Mouse (Mus musculus) liver, embryonic 11.5 days (tissue): ENCODE measurements around the gene Htra3. TPM values are rescaled to one million over a fixed set of nuclear protein-coding genes. Genes with fewer than 3 reads are reported as not detected.

Source experiments
- ATAC-seq: fragments of 200-750 bp; cut with Nextera tagmentation; replicated peaks from 2 replicates; pipeline ENCODE4 v1.8.0; 2017; ENCODE audit warnings: moderate number of reproducible peaks, mild to moderate bottlenecking, moderate TSS enrichment, moderate library complexity; ENCODE audit not compliant: low FRiP score
- DNase-seq: peaks from one replicate; pipeline ENCODE4 v3.0.0-alpha.2; 2017; ENCODE audit warnings: low spot score
- H3K27ac ChIP-seq: fragments of 300-500 bp; sonication (generic); 2 replicates; pipeline ENCODE4 v1.5.1; 2014; ENCODE audit warnings: mild to moderate bottlenecking, low read depth, low read length, control low read depth
- H3K27me3 ChIP-seq: fragments of 300-500 bp; sonication (generic); replicated peaks from 2 replicates; pipeline ENCODE4 v1.6.1; 2014; ENCODE audit warnings: low read length, mixed read lengths; ENCODE audit not compliant: control insufficient read depth, insufficient read depth
- H3K36me3 ChIP-seq: fragments of 300-500 bp; sonication (generic); 2 replicates; pipeline ENCODE4 v1.6.1; 2014; ENCODE audit warnings: mild to moderate bottlenecking, low read length, moderate library complexity, mixed read lengths; ENCODE audit not compliant: control insufficient read depth, insufficient read depth
- H3K4me1 ChIP-seq: fragments of 300-500 bp; sonication (generic); replicated peaks from 2 replicates; pipeline ENCODE4 v1.6.1; 2014; ENCODE audit warnings: low read length, mixed read lengths; ENCODE audit not compliant: control insufficient read depth, insufficient read depth
- H3K4me2 ChIP-seq: fragments of 300-500 bp; sonication (generic); 2 replicates; pipeline ENCODE4 v1.6.1; 2014; ENCODE audit warnings: mild to moderate bottlenecking, control low read depth, moderate library complexity
- H3K4me3 ChIP-seq: fragments of 300-500 bp; sonication (generic); 2 replicates; pipeline ENCODE4 v1.5.1; 2014; ENCODE audit warnings: low read depth, low read length, control low read depth
- H3K9ac ChIP-seq: fragments of 300-500 bp; sonication (generic); 2 replicates; pipeline ENCODE4 v1.6.1; 2014; ENCODE audit warnings: low read depth, low read length, control low read depth
- H3K9me3 ChIP-seq: fragments of 300-500 bp; sonication (generic); 2 replicates; pipeline ENCODE4 v1.6.1; 2016; ENCODE audit warnings: low read length, inconsistent platforms, mixed read lengths; ENCODE audit not compliant: control insufficient read depth
- WGBS: fragments of 180-500 bp; shearing (Covaris S2); extraction: QIAGEN DNeasy Blood & Tissue Kit; methylation state at CpG from one replicate; pipeline ENCODE4 v1.1.7; 2014; 5-methylcytosine and 5-hydroxymethylcytosine counted together
- polyA plus RNA-seq: library from polyadenylated mRNA; unstranded; fragments of >200 nt; fragmentation: Nextera tagmentation; extraction: Ambion mirVana; gene quantifications from 2 replicates; pipeline ENCODE4 v1.2.1, GENCODE M21; 2014

Htra3 gene
- polyA plus RNA-seq, 1 experiment from 2014 or later, result 2.3 TPM

DNA sequence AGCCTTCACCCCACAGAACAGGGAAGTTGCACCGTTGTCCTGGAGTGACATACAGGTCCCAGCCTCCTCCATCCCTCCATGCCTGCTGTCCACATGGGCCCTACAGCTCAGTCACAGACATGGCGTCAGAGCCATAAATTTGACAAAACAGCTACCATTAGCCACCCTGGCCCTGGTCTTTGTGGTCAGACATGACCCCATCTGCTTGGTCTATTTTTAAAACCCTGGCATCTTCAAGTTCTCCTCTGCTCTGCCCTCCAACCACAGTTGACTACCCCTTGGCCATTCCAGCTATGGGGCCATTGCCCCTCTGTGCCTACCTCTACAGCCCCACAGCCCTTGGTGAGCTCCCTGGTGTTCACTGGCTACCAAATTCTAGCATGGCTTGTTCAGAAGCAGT lies 69.6 kb downstream of the Htra3 start:
- no peak for ATAC-seq
- Histone ChIP-seq H3K36me3 (no peaks in the 10 kb centered on the region), H3K27me3 (no peaks in the 10 kb centered on the region), H3K9me3 (no peaks in the 10 kb centered on the region), H3K4me2 (no peak overlapping the region), H3K9ac (no peak overlapping the region), H3K4me3 (no peak overlapping the region), H3K4me1 (no peaks in the 10 kb centered on the region), H3K27ac (no peak overlapping the region)
- no peak for DNase-seq
- 65% methylated on average over 2 of the region's 2 CpGs for WGBS

DNA sequence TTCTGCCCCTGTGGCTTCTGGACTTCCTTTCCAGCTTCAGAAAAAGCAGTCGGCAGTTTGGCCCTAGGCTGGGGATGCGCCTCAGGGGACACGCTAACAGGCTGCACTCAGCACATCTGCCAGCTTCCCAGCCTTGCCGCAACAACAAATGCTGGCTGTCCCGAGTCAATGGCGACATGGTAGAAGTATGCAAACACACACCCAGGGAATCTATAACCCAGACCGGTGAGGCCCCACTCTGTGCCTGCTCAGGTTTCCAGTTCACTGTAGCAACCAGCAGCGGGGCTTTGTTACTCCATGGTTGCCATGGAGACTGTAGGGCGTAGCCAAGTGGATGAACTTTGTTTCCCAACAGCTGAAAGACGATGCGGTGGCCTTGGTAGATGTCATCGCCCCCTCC lies 70.2 kb downstream of the Htra3 start:
- Histone ChIP-seq H3K27ac (no peak overlapping the region), H3K4me2 (no peak overlapping the region), H3K36me3 (no peaks in the 10 kb centered on the region), H3K4me1 (no peaks in the 10 kb centered on the region), H3K4me3 (no peak overlapping the region), H3K9ac (no peak overlapping the region), H3K27me3 (no peaks in the 10 kb centered on the region), H3K9me3 (no peaks in the 10 kb centered on the region)
- ATAC-seq (no peak), DNase-seq (peak; percentile 36)
- 52% methylated on average over 12 of the region's 12 CpGs for WGBS

DNA sequence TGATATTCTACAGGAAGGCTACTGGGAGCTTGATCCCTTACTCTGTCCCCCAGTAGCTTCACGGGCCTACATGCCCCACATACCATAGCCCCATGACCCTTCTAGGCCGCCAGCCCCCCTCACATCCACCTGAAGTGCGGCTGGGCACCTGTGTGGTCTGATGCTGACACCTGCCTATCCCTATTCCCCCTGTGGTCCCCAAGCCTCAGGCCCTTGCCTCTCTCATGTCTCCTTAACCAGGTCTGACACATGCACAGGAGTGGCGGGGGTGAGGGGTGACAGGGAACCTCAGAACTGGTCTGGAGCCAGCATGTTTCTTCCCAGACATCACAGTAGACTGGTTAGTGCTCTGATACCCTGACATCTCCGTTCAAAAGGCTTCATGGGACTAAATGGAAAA lies 71.0 kb downstream of the Htra3 start:
- 71% methylated on average over 5 of the region's 5 CpGs for WGBS
- DNase-seq (no peak), ATAC-seq (no peak)
- H3K4me2 ChIP-seq, result no peak overlapping the region
- H3K4me3 ChIP-seq, result no peak overlapping the region
- H3K27ac ChIP-seq, result no peak overlapping the region
- H3K27me3 ChIP-seq, result no peaks in the 10 kb centered on the region
- no peaks in the 10 kb centered on the region for H3K4me1 ChIP-seq
- no peaks in the 10 kb centered on the region for H3K9me3 ChIP-seq
- H3K36me3 ChIP-seq, result no peaks in the 10 kb centered on the region
- H3K9ac ChIP-seq, result no peak overlapping the region

DNA sequence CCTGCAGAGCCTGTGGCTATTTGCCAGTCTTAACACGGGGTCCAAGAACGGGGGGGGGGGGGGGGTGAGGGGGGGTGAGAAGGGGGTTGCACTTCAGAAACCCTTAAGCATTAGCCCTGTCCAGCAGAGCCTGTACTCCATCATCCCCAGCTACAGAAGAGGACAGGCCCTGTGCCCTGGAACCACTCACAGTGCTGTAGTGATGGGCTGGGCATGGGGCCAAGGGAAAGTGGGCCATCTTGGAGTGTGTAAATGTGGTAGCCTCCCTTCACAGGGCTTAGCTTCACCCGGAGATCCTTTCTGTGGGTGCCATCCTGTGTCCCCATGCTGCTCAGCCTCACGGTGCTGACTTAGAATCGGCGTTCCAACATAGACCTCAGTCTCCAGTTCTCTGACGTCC lies 71.8 kb downstream of the Htra3 start:
- Histone ChIP-seq H3K27ac (no peak overlapping the region), H3K9me3 (no peaks in the 10 kb centered on the region), H3K27me3 (no peaks in the 10 kb centered on the region), H3K36me3 (no peaks in the 10 kb centered on the region), H3K9ac (no peak overlapping the region), H3K4me3 (no peak overlapping the region), H3K4me1 (no peaks in the 10 kb centered on the region), H3K4me2 (no peak overlapping the region)
- no peak for DNase-seq
- WGBS, result 79% methylated on average over 6 of the region's 7 CpGs
- ATAC-seq, result no peak

DNA sequence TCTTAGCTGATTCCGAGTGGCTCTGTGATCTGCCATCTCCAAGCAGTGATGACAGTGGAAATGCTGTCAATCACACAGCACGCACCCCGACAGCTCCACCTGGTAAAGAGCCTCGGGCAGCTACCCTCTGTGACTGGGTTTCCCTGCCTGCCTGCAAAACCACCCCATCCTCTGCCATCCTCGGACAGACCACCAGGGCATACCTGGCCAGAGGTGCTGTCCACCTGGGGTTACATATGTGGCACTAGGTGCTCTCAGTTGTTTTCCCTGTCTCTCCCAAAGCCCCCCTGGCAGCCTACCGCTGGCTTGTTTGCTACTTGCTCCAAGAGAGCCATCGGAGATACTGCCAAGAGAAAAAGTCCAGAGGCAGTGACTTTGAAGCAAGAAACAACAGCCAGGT lies 72.8 kb downstream of the Htra3 start:
- ATAC-seq (no peak), DNase-seq (no peak)
- Histone ChIP-seq H3K4me2 (no peak overlapping the region), H3K9me3 (no peaks in the 10 kb centered on the region), H3K27ac (no peak overlapping the region), H3K4me1 (no peaks in the 10 kb centered on the region), H3K27me3 (no peaks in the 10 kb centered on the region), H3K9ac (no peak overlapping the region), H3K36me3 (no peaks in the 10 kb centered on the region), H3K4me3 (no peak overlapping the region)
- 75% methylated on average over 7 of the region's 7 CpGs for WGBS

DNA sequence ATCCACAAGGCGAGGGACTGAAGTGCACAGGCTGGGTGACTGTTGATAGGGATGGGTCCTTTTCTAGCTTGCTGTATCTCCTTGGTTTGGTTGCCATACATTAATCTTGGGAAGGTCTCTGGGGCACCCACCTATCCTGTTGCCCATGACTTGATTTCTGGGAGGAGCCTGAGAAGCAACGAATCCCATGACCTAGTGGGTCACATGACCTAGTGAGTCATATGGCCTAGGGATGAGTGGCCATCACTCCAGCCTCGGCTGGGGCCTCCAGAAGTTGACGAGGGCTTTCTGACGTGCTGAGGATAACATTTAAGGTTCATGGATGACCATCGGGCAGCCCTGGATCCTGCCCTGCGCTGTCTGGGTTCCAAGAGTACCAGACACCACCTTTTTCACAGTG lies 74.2 kb downstream of the Htra3 start:
- WGBS, result 69% methylated on average over 7 of the region's 7 CpGs
- Histone ChIP-seq H3K27me3 (no peaks in the 10 kb centered on the region), H3K36me3 (no peaks in the 10 kb centered on the region; the same call in 1 of the 2 replicates), H3K9me3 (no peaks in the 10 kb centered on the region), H3K4me2 (no peak overlapping the region), H3K4me1 (no peaks in the 10 kb centered on the region), H3K4me3 (no peak overlapping the region), H3K9ac (no peak overlapping the region), H3K27ac (no peak overlapping the region)
- ATAC-seq (no peak), DNase-seq (no peak)

Other genes with a start within 250 kb of the Htra3 start
- 3.9 and 4.0 TPM in 2 replicates for gene Cpz, start 154.1 kb downstream of the Htra3 start, polyA plus RNA-seq
- 7.8 and 9.2 TPM in 2 replicates for gene Trmt44, start 104.7 kb downstream of the Htra3 start, polyA plus RNA-seq
- 6.5 and 6.7 TPM in 2 replicates for gene Acox3, start 96.7 kb downstream of the Htra3 start, polyA plus RNA-seq
- 4.0 and 4.3 TPM in 2 replicates for gene Sh3tc1, start 60.2 kb upstream of the Htra3 start, polyA plus RNA-seq
- gene Ablim2, start 78.1 kb upstream of the Htra3 start, polyA plus RNA-seq, result 0.18 and 0.29 TPM in 2 replicates
- 6.7 and 6.8 TPM in 2 replicates for gene Afap1, start 213.5 kb upstream of the Htra3 start, polyA plus RNA-seq